In the genomic region with DNA sequence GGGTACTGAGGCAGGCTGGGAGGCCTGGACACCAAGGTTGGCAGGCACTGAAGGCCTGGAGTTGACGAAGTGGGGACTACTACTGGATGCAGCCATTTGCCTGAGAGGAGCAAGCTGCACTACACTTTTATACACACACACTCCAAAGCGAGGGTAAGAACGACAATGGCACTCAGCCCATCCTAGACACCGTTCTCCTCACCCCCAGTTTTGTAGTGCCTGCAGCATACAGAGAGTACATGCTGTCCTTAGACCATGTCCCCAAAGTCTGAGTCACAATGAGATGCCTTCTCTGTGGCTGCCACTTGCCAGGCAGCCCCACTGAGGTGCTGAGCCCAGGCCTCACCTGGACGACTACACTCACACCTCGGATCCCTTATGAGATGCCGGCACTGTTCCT, we compare ENCODE assay signal across 12 mouse cellular contexts. TPM values are rescaled to one million over a fixed set of nuclear protein-coding genes. Genes with fewer than 3 reads are reported as not detected.
DNase-seq lines count a peak whose midpoint lies in the region; ATAC-seq lines count a peak whose summit lies in the region.
"Had no signal": no experiment of that assay in that cellular context is flagged by ENCODE, and none has a peak within 500 bp of the region (broad histone marks: within the 10 kb centered on the region; RNA-seq: fewer than 3 reads in every experiment).

No protein-coding gene starts in this region.

- WGBS in forebrain, embryonic 12.5 days, result 87% methylated on average over 7 of the region's 7 CpGs
- WGBS in forebrain, embryonic 14.5 days, result 93% methylated on average over 7 of the region's 7 CpGs
- 83% methylated on average over 7 of the region's 7 CpGs for WGBS in liver, embryonic 12.5 days (ENCODE audit: insufficient replicate concordance)
- 82% methylated on average over 7 of the region's 7 CpGs for WGBS in liver, embryonic 11.5 days
- 80% methylated on average over 7 of the region's 7 CpGs for WGBS in limb, embryonic 13.5 days

- DNase-seq in forebrain, embryonic 14.5 days (ENCODE audit: low spot score), result no peak
- DNase-seq in liver, embryonic 11.5 days (ENCODE audit: low spot score), result no peak
- peak; percentile 56 for DNase-seq in brain, adult 2 months (ENCODE audit: low read depth, low spot score)
- DNase-seq in embryo, embryonic 10.5 days (ENCODE audit: low spot score), result no peak
- no peak for DNase-seq in ovary, postnatal 36 days (ENCODE audit: low spot score)
- DNase-seq: adrenal gland, postnatal 36 days; B cell, adult 2 months had no signal

- H3K9me3 ChIP-seq in forebrain, embryonic 12.5 days, result no peaks in the 10 kb centered on the region
- H3K9me3 ChIP-seq in forebrain, embryonic 14.5 days (replicated peaks; ENCODE audit: control insufficient read depth, low read length), result no peaks in the 10 kb centered on the region
- H3K9me3 ChIP-seq in liver, embryonic 12.5 days (replicated peaks), result no peaks in the 10 kb centered on the region
- H3K9me3 ChIP-seq in liver, embryonic 11.5 days (ENCODE audit: control insufficient read depth, low read length), result no peaks in the 10 kb centered on the region
- H3K9me3 ChIP-seq in limb, embryonic 13.5 days, result no peaks in the 10 kb centered on the region
- H3K9me3 ChIP-seq: limb, embryonic 15.5 days had no signal

- H3K9ac ChIP-seq in forebrain, embryonic 12.5 days, result no peak overlapping the region
- no peak overlapping the region for H3K9ac ChIP-seq in forebrain, embryonic 14.5 days (ENCODE audit: low read length)
- no peak overlapping the region for H3K9ac ChIP-seq in liver, embryonic 12.5 days
- H3K9ac ChIP-seq in liver, embryonic 11.5 days (ENCODE audit: low read depth, low read length), result no peak overlapping the region
- 0 out of 2 replicates have a peak overlapping the region, but pooled peaks have one; percentile 45 for H3K9ac ChIP-seq in limb, embryonic 13.5 days
- H3K9ac ChIP-seq: limb, embryonic 15.5 days had no signal

- peaks cover 6% of the 10 kb centered on the region for H3K36me3 ChIP-seq in forebrain, embryonic 12.5 days (replicated peaks)
- no peaks in the 10 kb centered on the region for H3K36me3 ChIP-seq in forebrain, embryonic 14.5 days (ENCODE audit: control insufficient read depth, insufficient read depth, low read length)
- H3K36me3 ChIP-seq in liver, embryonic 12.5 days, result peaks cover 44% of the 10 kb centered on the region
- H3K36me3 ChIP-seq in liver, embryonic 11.5 days (ENCODE audit: control insufficient read depth, insufficient read depth, low read length), result peaks cover 8% of the 10 kb centered on the region
- H3K36me3 ChIP-seq in limb, embryonic 13.5 days, result peaks cover 17% of the 10 kb centered on the region

- no peaks in the 10 kb centered on the region for H3K27me3 ChIP-seq in forebrain, embryonic 12.5 days
- no peaks in the 10 kb centered on the region for H3K27me3 ChIP-seq in forebrain, embryonic 14.5 days (replicated peaks; ENCODE audit: control insufficient read depth, insufficient read depth, low read length)
- H3K27me3 ChIP-seq in liver, embryonic 12.5 days (replicated peaks), result no peaks in the 10 kb centered on the region
- H3K27me3 ChIP-seq in liver, embryonic 11.5 days (replicated peaks; ENCODE audit: control insufficient read depth, insufficient read depth, low read length), result no peaks in the 10 kb centered on the region
- H3K27me3 ChIP-seq in limb, embryonic 13.5 days, result no peaks in the 10 kb centered on the region
- H3K27me3 ChIP-seq: limb, embryonic 15.5 days had no signal

- peaks cover 55% of the 10 kb centered on the region for H3K4me1 ChIP-seq in forebrain, embryonic 12.5 days
- H3K4me1 ChIP-seq in forebrain, embryonic 14.5 days (ENCODE audit: control insufficient read depth, insufficient read depth, low read length), result peaks cover 10% of the 10 kb centered on the region; the same call in 1 of the 2 replicates
- peaks cover 61% of the 10 kb centered on the region for H3K4me1 ChIP-seq in liver, embryonic 12.5 days
- H3K4me1 ChIP-seq in liver, embryonic 11.5 days (replicated peaks; ENCODE audit: control insufficient read depth, insufficient read depth, low read length), result peaks cover 29% of the 10 kb centered on the region
- peaks cover 78% of the 10 kb centered on the region for H3K4me1 ChIP-seq in limb, embryonic 13.5 days

- H3K4me2 ChIP-seq in forebrain, embryonic 12.5 days, result no peak overlapping the region
- H3K4me2 ChIP-seq in forebrain, embryonic 14.5 days (ENCODE audit: low read length), result no peak overlapping the region
- H3K4me2 ChIP-seq in liver, embryonic 12.5 days, result peak overlapping the region; percentile 19; the same call in 1 of the 2 replicates
- H3K4me2 ChIP-seq in liver, embryonic 11.5 days, result no peak overlapping the region
- peak overlapping the region; percentile 14; the same call in 1 of the 2 replicates for H3K4me2 ChIP-seq in limb, embryonic 13.5 days (replicated peaks)
- H3K4me2 ChIP-seq: limb, embryonic 15.5 days had no signal

- peak overlapping the region; percentile 59; the same call in 1 of the 2 replicates for H3K27ac ChIP-seq in forebrain, embryonic 12.5 days
- no peak overlapping the region for H3K27ac ChIP-seq in forebrain, embryonic 14.5 days (ENCODE audit: low read depth, low read length)
- H3K27ac ChIP-seq in liver, embryonic 12.5 days, result no peak overlapping the region
- no peak overlapping the region for H3K27ac ChIP-seq in liver, embryonic 11.5 days (ENCODE audit: low read depth, low read length)
- no peak overlapping the region for H3K27ac ChIP-seq in limb, embryonic 13.5 days
- H3K27ac ChIP-seq: limb, embryonic 15.5 days had no signal

- no peak for ATAC-seq in forebrain, embryonic 12.5 days (ENCODE audit: low FRiP score)
- no peak for ATAC-seq in forebrain, embryonic 14.5 days
- no peak for ATAC-seq in liver, embryonic 12.5 days
- ATAC-seq in liver, embryonic 11.5 days (replicated peaks; ENCODE audit: low FRiP score), result no peak
- no peak for ATAC-seq in limb, embryonic 13.5 days (ENCODE audit: low FRiP score, low read depth)

- H3K4me3 ChIP-seq in forebrain, embryonic 12.5 days (replicated peaks), result no peak overlapping the region
- H3K4me3 ChIP-seq in forebrain, embryonic 14.5 days (ENCODE audit: low read depth, low read length), result no peak overlapping the region
- no peak overlapping the region for H3K4me3 ChIP-seq in liver, embryonic 12.5 days
- no peak overlapping the region for H3K4me3 ChIP-seq in liver, embryonic 11.5 days (ENCODE audit: low read depth, low read length)
- no peak overlapping the region for H3K4me3 ChIP-seq in limb, embryonic 13.5 days
- H3K4me3 ChIP-seq: limb, embryonic 15.5 days had no signal

RNA-seq across cellular contexts. Expression of gene Uqcc2, which starts 3.9 kb away (rescaled TPM):
- 274 and 306 TPM in 2 replicates for polyA plus RNA-seq in forebrain, embryonic 12.5 days (2016; fragmentation: Nextera tagmentation; extraction: Ambion mirVana)
- polyA plus RNA-seq in forebrain, embryonic 14.5 days (2014; fragmentation: Nextera tagmentation; extraction: Ambion mirVana), result 360 and 385 TPM in 2 replicates
- polyA plus RNA-seq in liver, embryonic 12.5 days (2016; fragmentation: Nextera tagmentation; extraction: Ambion mirVana), result 254 and 262 TPM in 2 replicates
- polyA plus RNA-seq in liver, embryonic 11.5 days (2014; fragmentation: Nextera tagmentation; extraction: Ambion mirVana), result 386 and 413 TPM in 2 replicates
- polyA plus RNA-seq in limb, embryonic 13.5 days (2015; fragmentation: Nextera tagmentation; extraction: Ambion mirVana), result 329 and 338 TPM in 2 replicates

RNA-seq across cellular contexts. Expression of gene Ip6k3, which starts 37.8 kb away (rescaled TPM):
- 0.13 TPM in 1 of 2 replicates, not detected in the other for polyA plus RNA-seq in forebrain, embryonic 12.5 days (2016; fragmentation: Nextera tagmentation; extraction: Ambion mirVana)
- polyA plus RNA-seq in forebrain, embryonic 14.5 days (2014; fragmentation: Nextera tagmentation; extraction: Ambion mirVana), result 0.21 and 0.28 TPM in 2 replicates
- polyA plus RNA-seq in liver, embryonic 12.5 days (2016; fragmentation: Nextera tagmentation; extraction: Ambion mirVana), result 0.13 TPM in 1 of 2 replicates, not detected in the other
- polyA plus RNA-seq in liver, embryonic 11.5 days (2014; fragmentation: Nextera tagmentation; extraction: Ambion mirVana), result 0.11 TPM in 1 of 2 replicates, not detected in the other
- polyA plus RNA-seq in limb, embryonic 13.5 days (2015; fragmentation: Nextera tagmentation; extraction: Ambion mirVana), result 0.38 and 0.55 TPM in 2 replicates
- polyA plus RNA-seq: intestine, embryonic 14.5 days had no signal

Comparison
In these comparisons a context has a peak if more than half of its experiments do, and no peak if none do; other contexts are left out.
1. H3K4me2 ChIP-seq: peak in liver, embryonic 12.5 days (single experiment) and limb, embryonic 13.5 days (single experiment); none in forebrain, embryonic 12.5 days (single experiment), forebrain, embryonic 14.5 days (single experiment) and liver, embryonic 11.5 days (single experiment).